Mouse (Mus musculus) thymus, postnatal 36 days (tissue): Measurements from ENCODE around the gene Cphx3.
"Not testable (repeated sequence)": the region's sequence is repeated elsewhere in the genome, so short reads cannot be mapped to it uniquely, and the experiment has no call there.

Experiments used
- DNase-seq, 2 experiments: peaks; one replicate each; pipeline ENCODE4 v3.0.0; 2022; ENCODE audit warnings: mixed read lengths in 2 of 2

Cphx3 gene

GRCm38 (mm10) chr14:26175028-26175427 lies 92.9 kb downstream of the Cphx3 start:
- DNase-seq: not testable (repeated sequence)

- not testable (repeated sequence) for DNase-seq
Measured at GRCm38 (mm10) chr14:26181660-26182059, 99.6 kb downstream of the Cphx3 start.

GRCm38 (mm10) chr14:26182380-26182779 lies 100.3 kb downstream of the Cphx3 start, which contains the start of gene Plac9b:
Gene Plac9b, minus strand, starts transcription at chr14:26182480.
- not testable (repeated sequence) for DNase-seq

- not testable (repeated sequence) for DNase-seq
Measured at GRCm38 (mm10) chr14:26186638-26187037, 104.5 kb downstream of the Cphx3 start.

GRCm38 (mm10) chr14:26188361-26188760 lies 106.3 kb downstream of the Cphx3 start:
- not testable (repeated sequence) for DNase-seq

- DNase-seq: not testable (repeated sequence)
Measured at GRCm38 (mm10) chr14:26197851-26198250, 115.8 kb downstream of the Cphx3 start.

GRCm38 (mm10) chr14:26206197-26206925 lies 124.3 kb downstream of the Cphx3 start:
- not testable (repeated sequence) for DNase-seq

GRCm38 (mm10) chr14:26206926-26207247 lies 124.8 kb downstream of the Cphx3 start, which contains the start of gene Tmem254b:
Gene Tmem254b, minus strand, starts transcription at chr14:26207041.
- not testable (repeated sequence) for DNase-seq

GRCm38 (mm10) chr14:26216233-26217000 lies 134.3 kb downstream of the Cphx3 start:
- not testable (repeated sequence) for DNase-seq

- DNase-seq: not testable (repeated sequence)
Measured at GRCm38 (mm10) chr14:26237183-26237582, 155.1 kb downstream of the Cphx3 start.

- not testable (repeated sequence) for DNase-seq
Measured at GRCm38 (mm10) chr14:26257756-26258617, 175.9 kb downstream of the Cphx3 start, which contains the start of gene Duxbl3. Gene Duxbl3, plus strand, starts transcription at chr14:26257962.

GRCm38 (mm10) chr14:26258729-26259128 lies 176.6 kb downstream of the Cphx3 start:
- DNase-seq: not testable (repeated sequence)
